Mouse (Mus musculus): Measurements from ENCODE around the gene Tatdn2. TPM values are rescaled to one million over a fixed set of nuclear protein-coding genes. Genes with fewer than 3 reads are reported as not detected.

The Tatdn2 gene
- total and polyA plus RNA-seq, 3 experiments = 17.3 to 71.9 (median 66.7) TPM

DNA sequence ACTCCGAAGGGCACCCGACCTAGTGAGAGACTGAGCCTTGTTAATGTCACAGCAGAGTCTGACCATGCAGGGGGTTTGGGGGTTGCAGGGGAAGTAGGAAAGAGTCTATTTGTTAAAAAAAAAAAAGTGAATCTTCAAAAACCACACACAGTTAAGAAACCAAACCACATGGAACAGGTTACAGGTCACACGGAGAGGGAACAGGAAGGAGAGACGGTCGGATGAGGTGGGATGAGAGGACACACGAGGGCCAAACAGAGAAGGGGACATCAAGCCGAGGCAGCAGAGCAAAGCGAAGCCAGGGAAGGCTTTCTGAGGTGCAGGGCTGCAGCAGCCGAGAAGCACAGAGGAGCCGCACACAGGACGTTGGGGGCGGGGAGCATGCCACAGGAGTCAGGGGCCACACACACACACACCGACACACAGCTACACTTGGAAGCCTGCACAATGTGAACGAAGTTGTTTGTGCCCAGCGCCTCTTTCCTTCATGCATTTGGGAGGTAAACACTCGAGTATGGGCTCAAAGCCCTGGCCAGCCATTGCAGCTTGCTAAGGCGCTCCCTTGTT, 52.4 kb downstream of the Tatdn2 start:
- no peak overlapping the region for H3K9ac ChIP-seq (ENCODE audit: low read depth, low read length)
- intact Hi-C loops (cut with DNase I) = no loop called here
- TF ChIP-seq CTCF (IDR thresholded peaks at IDR 0.05) (no peak), POLR2A (IDR thresholded peaks at IDR 0.05; ENCODE audit: insufficient read depth, low read depth, low read length) (no peak), EP300 (IDR thresholded peaks at IDR 0.05; ENCODE audit: insufficient read depth, low read depth, low read length) (no peak)
- DNase-seq = no peak
- no peak overlapping the region for H3K27ac ChIP-seq
- H3K36me3 ChIP-seq (ENCODE audit: control insufficient read depth, insufficient read depth, low read length) = no peaks in the 10 kb centered on the region
- no peak overlapping the region for H3K4me3 ChIP-seq
- H3K4me1 ChIP-seq (ENCODE audit: control insufficient read depth, insufficient read depth, low read length) = no peaks in the 10 kb centered on the region
- H3K27me3 ChIP-seq (ENCODE audit: control insufficient read depth, insufficient read depth, low read length) = peaks cover 2% of the 10 kb centered on the region; the same call in 1 of the 2 replicates
- no peaks in the 10 kb centered on the region for H3K79me2 ChIP-seq (replicated peaks; ENCODE audit: control insufficient read depth, insufficient read depth, low read length)
- 67% methylated on average over 17 of the region's 17 CpGs for WGBS

Small RNA genes lying within 50 kb of the gene (microRNA-seq; reads per million reads assigned to microRNA genes)
- 0.39 to 0.56 reads per million in 2 experiments for gene Mir7042

Other genes starting within 250 kb of the Tatdn2 start
- 1 to 10 TPM in 1 of 2 experiments, under 1 TPM in 1; 0.55 to 1.1 TPM for gene Il17re, start 238.6 kb upstream of the Tatdn2 start, total RNA-seq (2021)
- 1.2 and 1.9 TPM in 2 replicates for gene Il17re, start 238.6 kb upstream of the Tatdn2 start, polyA plus RNA-seq (2012; rRNA removed)
- 1 to 10 TPM; 6.5 to 7.5 TPM for gene Il17rc, start 225.6 kb upstream of the Tatdn2 start, total RNA-seq (2021)
- gene Il17rc, start 225.6 kb upstream of the Tatdn2 start, polyA plus RNA-seq (2012; rRNA removed) = 12.1 and 13.6 TPM in 2 replicates
- gene Creld1, start 213.8 kb upstream of the Tatdn2 start, total RNA-seq (2021) = 10 to 100 TPM; 53.0 to 56.7 TPM
- 32.4 and 41.4 TPM in 2 replicates for gene Creld1, start 213.8 kb upstream of the Tatdn2 start, polyA plus RNA-seq (2012; rRNA removed)
- gene Prrt3, start 195.1 kb upstream of the Tatdn2 start, total RNA-seq (2021) = not detected
- gene Prrt3, start 195.1 kb upstream of the Tatdn2 start, polyA plus RNA-seq (2012; rRNA removed) = not detected in 2 replicates
- 10 to 100 TPM; 52.5 to 58.2 TPM for gene Emc3, start 165.4 kb upstream of the Tatdn2 start, total RNA-seq (2021)
- gene Emc3, start 165.4 kb upstream of the Tatdn2 start, polyA plus RNA-seq (2012; rRNA removed) = 41.0 and 66.3 TPM in 2 replicates
- gene Fancd2, start 165.4 kb upstream of the Tatdn2 start, total RNA-seq (2021) = under 1 TPM in 1 of 2 experiments, not detected in 1; 0.18 TPM
- 0.29 and 0.61 TPM in 2 replicates for gene Fancd2, start 165.4 kb upstream of the Tatdn2 start, polyA plus RNA-seq (2012; rRNA removed)
- gene Fancd2os, start 96.3 kb upstream of the Tatdn2 start, total RNA-seq (2021) = not detected
- not detected in 2 replicates for gene Fancd2os, start 96.3 kb upstream of the Tatdn2 start, polyA plus RNA-seq (2012; rRNA removed)
- 10 to 100 TPM; 60.4 to 70.2 TPM for gene Brk1, start 92.3 kb upstream of the Tatdn2 start, total RNA-seq (2021)
- 128 and 199 TPM in 2 replicates for gene Brk1, start 92.3 kb upstream of the Tatdn2 start, polyA plus RNA-seq (2012; rRNA removed)
- 1 to 10 TPM; 8.3 to 8.6 TPM for gene Vhl, start 73.1 kb upstream of the Tatdn2 start, total RNA-seq (2021)
- 11.2 and 12.0 TPM in 2 replicates for gene Vhl, start 73.1 kb upstream of the Tatdn2 start, polyA plus RNA-seq (2012; rRNA removed)
- gene Irak2, start 58.6 kb upstream of the Tatdn2 start, total RNA-seq (2021) = 10 to 100 TPM; 10.4 to 13.6 TPM
- 12.5 and 12.9 TPM in 2 replicates for gene Irak2, start 58.6 kb upstream of the Tatdn2 start, polyA plus RNA-seq (2012; rRNA removed)
- gene Ghrl, start 22.8 kb downstream of the Tatdn2 start, total RNA-seq (2021) = not detected
- gene Ghrl, start 22.8 kb downstream of the Tatdn2 start, polyA plus RNA-seq (2012; rRNA removed) = 0.76 and 1.1 TPM in 2 replicates
- 10 to 100 TPM; 66.8 to 68.8 TPM for gene Sec13, start 43.7 kb downstream of the Tatdn2 start, total RNA-seq (2021)
- 84.4 and 106 TPM in 2 replicates for gene Sec13, start 43.7 kb downstream of the Tatdn2 start, polyA plus RNA-seq (2012; rRNA removed)